ENCODE assay signal across 9 mouse cellular contexts in the genomic region with DNA sequence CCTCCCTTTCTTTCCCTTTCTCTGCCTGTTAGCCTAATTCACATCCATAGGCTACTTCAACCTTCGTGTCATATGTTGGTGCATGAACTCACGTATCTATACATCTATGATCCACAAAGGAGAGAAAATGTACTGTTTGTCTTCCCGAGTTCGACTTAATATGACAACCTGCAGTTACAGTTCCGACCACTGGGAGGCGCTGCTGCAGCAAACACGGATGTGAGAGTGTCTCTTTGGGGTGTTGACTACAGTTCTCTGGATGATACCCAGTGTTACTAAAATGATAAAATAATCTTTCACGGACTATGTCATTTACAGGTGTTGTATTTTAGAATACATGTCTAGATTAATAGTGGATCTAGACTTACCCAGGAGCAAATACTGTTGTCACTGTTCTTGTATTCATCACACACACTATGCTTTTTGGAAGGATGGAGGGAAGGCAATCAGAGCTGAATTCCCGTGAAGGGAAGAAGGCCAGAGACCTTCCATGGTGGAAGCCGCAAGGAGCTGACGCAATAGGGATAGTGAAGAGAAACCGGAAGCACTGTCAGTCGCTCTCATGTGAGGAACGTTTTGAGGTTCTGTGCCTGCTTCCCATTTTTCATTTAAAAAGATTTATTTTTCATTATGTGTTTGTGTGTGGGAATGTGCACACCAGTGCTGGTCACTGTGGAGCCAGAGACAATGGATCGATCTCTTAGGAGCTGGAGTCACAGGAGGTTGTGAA.
DNase-seq lines count a peak whose midpoint lies in the region; ATAC-seq and TF ChIP-seq lines count a peak whose summit lies in the region.
"Had no signal": no experiment of that assay in that cellular context is flagged by ENCODE, and none has a peak within 500 bp of the region (broad histone marks: within the 10 kb centered on the region; RNA-seq: fewer than 3 reads in every experiment).

No protein-coding gene starts in this region.

- peak; percentile 39 to 62 for DNase-seq in cerebellum, postnatal 10 days
- peak; percentile 7 for DNase-seq in liver, adult 2 months (ENCODE audit: extremely low read depth, low read depth, low spot score)
- no peak for DNase-seq in lung, postnatal 0 days (ENCODE audit: low spot score)
- DNase-seq in urinary bladder, postnatal 25 days (ENCODE audit: low spot score): no peak
- no peak for DNase-seq in frontal cortex, postnatal 25 days (ENCODE audit: low spot score in 2 of 2)

- TF ChIP-seq POLR2A in liver, adult 2 months (IDR thresholded peaks at IDR 0.05; ENCODE audit: extremely low read depth, insufficient read depth, low read length): no peak
- TF ChIP-seq POLR2A in bone marrow macrophage, adult 2 months (IDR thresholded peaks at IDR 0.05; ENCODE audit: borderline replicate concordance, low read depth, low read length): no peak

- no peak for TF ChIP-seq EP300 in lung, postnatal 0 days (IDR thresholded peaks at IDR 0.05)

- WGBS in liver, adult 2 months: 59% methylated on average over 15 of the region's 15 CpGs
- WGBS in liver, embryonic 12.5 days (ENCODE audit: insufficient replicate concordance): 47% methylated on average over 15 of the region's 15 CpGs
- WGBS in lung, postnatal 0 days: 54% methylated on average over 15 of the region's 15 CpGs

- H3K9ac ChIP-seq in liver, adult 2 months (ENCODE audit: low read depth, low read length): no peak overlapping the region
- no peak overlapping the region for H3K9ac ChIP-seq in liver, embryonic 12.5 days
- H3K9ac ChIP-seq in lung, postnatal 0 days (replicated peaks; ENCODE audit: low read depth): no peak overlapping the region
- H3K9ac ChIP-seq: heart, embryonic 15.5 days had no signal

- no peaks in the 10 kb centered on the region for H3K4me1 ChIP-seq in liver, adult 2 months (ENCODE audit: control insufficient read depth, insufficient read depth, low read length)
- H3K4me1 ChIP-seq in liver, embryonic 12.5 days: no peaks in the 10 kb centered on the region
- H3K4me1 ChIP-seq in bone marrow macrophage, adult 2 months (ENCODE audit: control insufficient read depth, insufficient read depth, low read length): peaks cover 11% of the 10 kb centered on the region
- H3K4me1 ChIP-seq in lung, postnatal 0 days (ENCODE audit: insufficient read depth, low read depth, low read length): no peaks in the 10 kb centered on the region

- H3K36me3 ChIP-seq in liver, adult 2 months (ENCODE audit: control insufficient read depth, insufficient read depth, low read length): no peaks in the 10 kb centered on the region
- no peaks in the 10 kb centered on the region for H3K36me3 ChIP-seq in liver, embryonic 12.5 days
- no peaks in the 10 kb centered on the region for H3K36me3 ChIP-seq in lung, postnatal 0 days (ENCODE audit: insufficient read depth, low read length)
- H3K36me3 ChIP-seq: heart, embryonic 15.5 days had no signal

- no peak overlapping the region for H3K27ac ChIP-seq in liver, adult 2 months (replicated peaks; ENCODE audit: insufficient read depth, low read depth, low read length)
- H3K27ac ChIP-seq in liver, embryonic 12.5 days: no peak overlapping the region
- H3K27ac ChIP-seq in bone marrow macrophage, adult 2 months (ENCODE audit: insufficient read depth, low read depth, low read length): peak overlapping the region; percentile 50
- no peak overlapping the region for H3K27ac ChIP-seq in lung, postnatal 0 days (ENCODE audit: low read length)
- H3K27ac ChIP-seq: heart, embryonic 15.5 days had no signal

- ATAC-seq in cerebellum, adult (ENCODE audit: insufficient number of reproducible peaks, low FRiP score, low TSS enrichment): no peak
- no peak for ATAC-seq in liver, embryonic 12.5 days
- ATAC-seq in lung, postnatal 0 days: no peak

- H3K79me2 ChIP-seq in liver, adult 2 months (ENCODE audit: control insufficient read depth, insufficient read depth, low read length): no peaks in the 10 kb centered on the region

- no peak overlapping the region for H3K4me3 ChIP-seq in liver, adult 2 months (ENCODE audit: insufficient read depth, low read depth, low read length)
- H3K4me3 ChIP-seq in liver, embryonic 12.5 days: no peak overlapping the region
- H3K4me3 ChIP-seq in bone marrow macrophage, adult 2 months (ENCODE audit: insufficient read depth, low read length): no peak overlapping the region
- H3K4me3 ChIP-seq in lung, postnatal 0 days (ENCODE audit: low read depth, low read length): no peak overlapping the region
- H3K4me3 ChIP-seq: heart, embryonic 15.5 days had no signal

- peak; percentile 79 for TF ChIP-seq CTCF in liver, adult 2 months (IDR thresholded peaks at IDR 0.05; ENCODE audit: low read depth, low read length)
- peak; percentile 96 for TF ChIP-seq CTCF in bone marrow macrophage, adult 2 months (IDR thresholded peaks at IDR 0.05; ENCODE audit: low read depth, low read length)
- peak; percentile 77 for TF ChIP-seq CTCF in lung, postnatal 0 days (IDR thresholded peaks at IDR 0.05)

- H3K4me2 ChIP-seq in liver, embryonic 12.5 days: no peak overlapping the region
- no peak overlapping the region for H3K4me2 ChIP-seq in lung, postnatal 0 days (replicated peaks; ENCODE audit: low read depth, low read length)
- H3K4me2 ChIP-seq: heart, embryonic 15.5 days had no signal

- H3K9me3 ChIP-seq in liver, embryonic 12.5 days (replicated peaks): no peaks in the 10 kb centered on the region
- H3K9me3 ChIP-seq in lung, postnatal 0 days (ENCODE audit: low read length): no peaks in the 10 kb centered on the region
- H3K9me3 ChIP-seq: heart, embryonic 15.5 days had no signal

- no peaks in the 10 kb centered on the region for H3K27me3 ChIP-seq in liver, adult 2 months (ENCODE audit: control insufficient read depth, insufficient read depth, low read length)
- no peaks in the 10 kb centered on the region for H3K27me3 ChIP-seq in liver, embryonic 12.5 days (replicated peaks)
- H3K27me3 ChIP-seq in lung, postnatal 0 days (replicated peaks; ENCODE audit: insufficient read depth, low read length): no peaks in the 10 kb centered on the region
- H3K27me3 ChIP-seq: heart, embryonic 15.5 days had no signal

Comparison
In these comparisons a context has a peak if more than half of its experiments do, and no peak if none do; other contexts are left out.
1. DNase-seq: peak in cerebellum, postnatal 10 days (2 of 2) and liver, adult 2 months (single experiment); none in lung, postnatal 0 days (single experiment), urinary bladder, postnatal 25 days (single experiment) and frontal cortex, postnatal 25 days (0 of 2).
2. Peak in every context shown above with its lines, with median percentiles within 50 percentile points of each other: CTCF ChIP-seq.